Mouse (Mus musculus) layer of hippocampus, adult 18-20 months (tissue): ENCODE data around the gene Frat2. TPM values are rescaled to one million over a fixed set of nuclear protein-coding genes. Genes with fewer than 3 reads are reported as not detected.

Experiments
- total RNA-seq, 2 experiments: library from RNA; stranded (reverse); gene quantifications; 2 replicates each; pipeline ENCODE4 v1.2.3; 2021

Gene Frat2
- total RNA-seq, 2 experiments from 2014 or later: 12.9 to 13.1 TPM

Other genes with a start within 250 kb of the Frat2 start
- 100 to 1,000 TPM; 209 to 224 TPM for gene Slit1, start 104.5 kb downstream of the Frat2 start, total RNA-seq
- 1 to 10 TPM; 2.6 to 2.9 TPM for gene Arhgap19, start 46.1 kb downstream of the Frat2 start, total RNA-seq
- gene Frat1, start 18.2 kb downstream of the Frat2 start, total RNA-seq: 10 to 100 TPM; 17.8 to 22.3 TPM
- 10 to 100 TPM; 31.8 to 32.2 TPM for gene Rrp12, start 48.0 kb upstream of the Frat2 start, total RNA-seq
- 100 to 1,000 TPM; 541 to 553 TPM for gene Pgam1, start 63.8 kb upstream of the Frat2 start, total RNA-seq
- gene Exosc1, start 85.3 kb upstream of the Frat2 start, total RNA-seq: 10 to 100 TPM; 24.9 to 28.3 TPM
- 10 to 100 TPM; 34.6 to 38.8 TPM for gene Zdhhc16, start 85.3 kb upstream of the Frat2 start, total RNA-seq
- gene Mms19, start 133.0 kb upstream of the Frat2 start, total RNA-seq: 10 to 100 TPM; 28.7 to 34.6 TPM
- gene Ubtd1, start 133.6 kb upstream of the Frat2 start, total RNA-seq: 10 to 100 TPM; 13.4 to 14.6 TPM
- gene Ankrd2, start 187.9 kb upstream of the Frat2 start, total RNA-seq: under 1 TPM in 1 of 2 experiments, not detected in 1; 0.30 TPM
- gene Hoga1, start 197.5 kb upstream of the Frat2 start, total RNA-seq: 1 to 10 TPM; 8.7 to 9.4 TPM
- gene 4933411K16Rik, start 204.1 kb upstream of the Frat2 start, total RNA-seq: 1 to 10 TPM; 1.6 to 2.1 TPM
- 10 to 100 TPM; 71.3 TPM for gene Morn4, start 238.2 kb upstream of the Frat2 start, total RNA-seq
- gene Pi4k2a, start 242.3 kb upstream of the Frat2 start, total RNA-seq: 10 to 100 TPM; 69.2 to 69.6 TPM